In genomic region chr3:108220661-108221060, GRCm38 (mm10) we compare ENCODE assay signal across 23 mouse cellular contexts. TPM values are rescaled to one million over a fixed set of nuclear protein-coding genes. Genes with fewer than 3 reads are reported as not detected.
A peak's percentile ranks its signal among the peaks of the same experiment; 100 is the strongest.
DNase-seq lines count a peak whose midpoint lies in the region; ATAC-seq lines count a peak whose summit lies in the region.
"Had no signal": no experiment of that assay in that cellular context is flagged by ENCODE, and none has a peak within 500 bp of the region (broad histone marks: within the 10 kb centered on the region; RNA-seq: fewer than 3 reads in every experiment).

No protein-coding gene starts in this region.

- DNase-seq in heart, adult 11 months, result peak; percentile 89
- DNase-seq in heart, postnatal 4 days, result no peak
- DNase-seq in left cerebral cortex, postnatal 4 days, result peak; percentile 28
- no peak for DNase-seq in left cerebral cortex, adult 11 months (ENCODE audit: low spot score)
- DNase-seq in gastrocnemius, postnatal 25 days, result peak; percentile 73
- DNase-seq in ovary, postnatal 10 days (ENCODE audit: low spot score), result no peak
- DNase-seq: adrenal gland, adult 2 months; adrenal gland, postnatal 14 days; B cell, adult 2 months; cerebellum, adult 11-12 months; cerebellum, adult 8-10 months; cerebellum, postnatal 10 days; forebrain, postnatal 0 days; heart, postnatal 36 days; kidney, adult 18-20 months had no signal

- no peak for ATAC-seq in megakaryocyte-erythroid progenitor cell, adult 5-6 weeks (replicated peaks; ENCODE audit: low FRiP score, low TSS enrichment, poor library complexity, severe bottlenecking)
- ATAC-seq: forebrain, embryonic 14.5 days; forebrain, postnatal 0 days; hindbrain, postnatal 0 days; inflammation-experienced regulatory T-cells, adult 6 months; intestine, embryonic 16.5 days; Patski had no signal

- intact Hi-C loops in left cerebral cortex, postnatal 4 days (cut with DNase I), result no loop called here

RNA-seq across cellular contexts. Expression of gene Sypl2, which starts 5.8 kb away (rescaled TPM):
- 1 to 10 TPM; 2.6 to 4.1 TPM for total RNA-seq in heart, postnatal 4 days (2021)
- total RNA-seq in left cerebral cortex, postnatal 4 days (2021), result 1 to 10 TPM in 1 of 2 experiments, under 1 TPM in 1; 0.98 to 1.4 TPM
- total RNA-seq in gastrocnemius, postnatal 25 days (2021), result 100 to 1,000 TPM; 596 to 597 TPM
- not detected in 2 replicates for total RNA-seq in megakaryocyte-erythroid progenitor cell, adult 5-6 weeks (2014; fragmentation: Nextera tagmentation)
- total RNA-seq in megakaryocyte-erythroid progenitor cell, adult 5-6 weeks (2017), result not detected in 2 replicates
- total RNA-seq: CH12.LX; granulocyte monocyte progenitor cell, adult 5-6 weeks had no signal

RNA-seq across cellular contexts. Expression of gene Atxn7l2, which starts 9.9 kb away (rescaled TPM):
- total RNA-seq in heart, postnatal 4 days (2021), result 1 to 10 TPM; 6.9 to 7.7 TPM
- total RNA-seq in left cerebral cortex, postnatal 4 days (2021), result 10 to 100 TPM; 33.1 to 34.8 TPM
- 1 to 10 TPM; 6.1 to 6.5 TPM for total RNA-seq in gastrocnemius, postnatal 25 days (2021)
- total RNA-seq in megakaryocyte-erythroid progenitor cell, adult 5-6 weeks (2014; fragmentation: Nextera tagmentation), result 8.3 and 12.1 TPM in 2 replicates
- 1.9 and 3.2 TPM in 2 replicates for total RNA-seq in megakaryocyte-erythroid progenitor cell, adult 5-6 weeks (2017)

RNA-seq across cellular contexts. Expression of gene Cyb561d1, which starts 19.6 kb away (rescaled TPM):
- total RNA-seq in heart, postnatal 4 days (2021), result 1 to 10 TPM; 4.9 to 5.4 TPM
- total RNA-seq in left cerebral cortex, postnatal 4 days (2021), result 10 to 100 TPM; 10.9 to 11.4 TPM
- 1 to 10 TPM; 2.7 TPM for total RNA-seq in gastrocnemius, postnatal 25 days (2021)
- 3.8 and 5.0 TPM in 2 replicates for total RNA-seq in megakaryocyte-erythroid progenitor cell, adult 5-6 weeks (2014; fragmentation: Nextera tagmentation)
- 3.5 and 4.6 TPM in 2 replicates for total RNA-seq in megakaryocyte-erythroid progenitor cell, adult 5-6 weeks (2017)

RNA-seq across cellular contexts. Expression of gene Amigo1, which starts 34.5 kb away (rescaled TPM):
- 1 to 10 TPM; 7.1 to 8.1 TPM for total RNA-seq in heart, postnatal 4 days (2021)
- 10 to 100 TPM; 23.6 to 25.8 TPM for total RNA-seq in left cerebral cortex, postnatal 4 days (2021)
- total RNA-seq in gastrocnemius, postnatal 25 days (2021), result 10 to 100 TPM; 21.3 to 23.3 TPM
- 1.3 and 2.3 TPM in 2 replicates for total RNA-seq in megakaryocyte-erythroid progenitor cell, adult 5-6 weeks (2014; fragmentation: Nextera tagmentation)
- 0.66 and 1.9 TPM in 2 replicates for total RNA-seq in megakaryocyte-erythroid progenitor cell, adult 5-6 weeks (2017)

RNA-seq across cellular contexts. Expression of gene Psma5, which starts 36.1 kb away (rescaled TPM):
- 10 to 100 TPM; 77.4 to 81.8 TPM for total RNA-seq in heart, postnatal 4 days (2021)
- total RNA-seq in left cerebral cortex, postnatal 4 days (2021), result 10 to 100 TPM; 98.8 to 99.0 TPM
- 10 to 100 TPM; 48.6 to 50.5 TPM for total RNA-seq in gastrocnemius, postnatal 25 days (2021)
- total RNA-seq in megakaryocyte-erythroid progenitor cell, adult 5-6 weeks (2014; fragmentation: Nextera tagmentation), result 223 and 248 TPM in 2 replicates
- total RNA-seq in megakaryocyte-erythroid progenitor cell, adult 5-6 weeks (2017), result 358 and 414 TPM in 2 replicates

Comparison
In these comparisons a context has a peak if more than half of its experiments do, and no peak if none do; other contexts are left out.
1. DNase-seq: peak in heart, adult 11 months (single experiment), left cerebral cortex, postnatal 4 days (single experiment) and gastrocnemius, postnatal 25 days (single experiment); none in heart, postnatal 4 days (single experiment), left cerebral cortex, adult 11 months (single experiment) and ovary, postnatal 10 days (single experiment).
2. RNA of gene Sypl2, which starts 5.8 kb away (total RNA-seq): 596 to 597 TPM in gastrocnemius, postnatal 25 days; 2.6 to 4.1 TPM in heart, postnatal 4 days, 0.98 to 1.4 TPM in left cerebral cortex, postnatal 4 days and not detected in megakaryocyte-erythroid progenitor cell, adult 5-6 weeks; every median in the first group is over 100 times any median in the second.